10 mouse cellular contexts compared by ENCODE assay signal in genomic region chr14:121964990-121965389, GRCm38 (mm10). TPM values are rescaled to one million over a fixed set of nuclear protein-coding genes. Genes with fewer than 3 reads are reported as not detected.
DNase-seq lines count a peak whose midpoint lies in the region; ATAC-seq lines count a peak whose summit lies in the region.
"Had no signal": no experiment of that assay in that cellular context is flagged by ENCODE, and none has a peak within 500 bp of the region (broad histone marks: within the 10 kb centered on the region; RNA-seq: fewer than 3 reads in every experiment).

Gpr183 (minus strand) TSS chr14:121965195.

- no peaks in the 10 kb centered on the region for H3K27me3 ChIP-seq in hindbrain, embryonic 10.5 days (ENCODE audit: insufficient read depth, poor library complexity, severe bottlenecking)
- no peaks in the 10 kb centered on the region for H3K27me3 ChIP-seq in hindbrain, embryonic 12.5 days
- H3K27me3 ChIP-seq in liver, embryonic 11.5 days (replicated peaks; ENCODE audit: control insufficient read depth, insufficient read depth, low read length): no peaks in the 10 kb centered on the region
- H3K27me3 ChIP-seq: hindbrain, embryonic 13.5 days; liver, embryonic 15.5 days had no signal

- 0 out of 2 replicates have a peak within 1 kb of the TSS, but pooled peaks have one; percentile 9 for H3K27ac ChIP-seq in hindbrain, embryonic 10.5 days
- H3K27ac ChIP-seq in hindbrain, embryonic 12.5 days: no peak within 1 kb of the TSS
- 0 out of 2 replicates have a peak within 1 kb of the TSS, but pooled peaks have one; percentile 42 for H3K27ac ChIP-seq in brown adipose tissue, adult 24 weeks (replicated peaks; ENCODE audit: low read depth, low read length)
- H3K27ac ChIP-seq in liver, embryonic 11.5 days (ENCODE audit: low read depth, low read length): no peak within 1 kb of the TSS
- H3K27ac ChIP-seq: liver, embryonic 15.5 days had no signal

- DNase-seq in hindbrain, embryonic 10.5 days (ENCODE audit: low spot score): no peak
- DNase-seq in 416B (ENCODE audit: low read depth): peak; percentile 71
- DNase-seq in liver, embryonic 11.5 days (ENCODE audit: low spot score): no peak
- no peak for DNase-seq in adrenal gland, postnatal 36 days
- DNase-seq in embryo, embryonic 9.5 days (ENCODE audit: extremely low spot score): no peak
- DNase-seq in left cerebral cortex, adult 9 months (ENCODE audit: low spot score in 2 of 2): no peak

- H3K36me3 ChIP-seq in hindbrain, embryonic 10.5 days: no peaks in the 10 kb centered on the region
- no peaks in the 10 kb centered on the region for H3K36me3 ChIP-seq in hindbrain, embryonic 12.5 days
- H3K36me3 ChIP-seq in liver, embryonic 11.5 days (ENCODE audit: control insufficient read depth, insufficient read depth, low read length): no peaks in the 10 kb centered on the region
- H3K36me3 ChIP-seq: hindbrain, embryonic 13.5 days; liver, embryonic 15.5 days had no signal

- no peak for ATAC-seq in hindbrain, embryonic 12.5 days (ENCODE audit: low FRiP score)
- ATAC-seq in liver, embryonic 11.5 days (replicated peaks; ENCODE audit: low FRiP score): 0 out of 2 replicates have a peak, but pooled peaks have one; percentile 29

- H3K4me1 ChIP-seq in hindbrain, embryonic 10.5 days (replicated peaks): peaks cover 12% of the 10 kb centered on the region; the same call in 1 of the 2 replicates
- no peaks in the 10 kb centered on the region for H3K4me1 ChIP-seq in hindbrain, embryonic 12.5 days
- H3K4me1 ChIP-seq in brown adipose tissue, adult 24 weeks (ENCODE audit: control insufficient read depth, insufficient read depth, insufficient read length, low read length): peaks cover 10% of the 10 kb centered on the region; the same call in 1 of the 2 replicates
- H3K4me1 ChIP-seq in liver, embryonic 11.5 days (replicated peaks; ENCODE audit: control insufficient read depth, insufficient read depth, low read length): peaks cover 38% of the 10 kb centered on the region

- no peak within 1 kb of the TSS for H3K4me3 ChIP-seq in hindbrain, embryonic 10.5 days
- H3K4me3 ChIP-seq in hindbrain, embryonic 12.5 days: no peak within 1 kb of the TSS
- H3K4me3 ChIP-seq in brown adipose tissue, adult 24 weeks (ENCODE audit: insufficient read depth, low read depth, low read length): peak within 1 kb of the TSS; percentile 39
- H3K4me3 ChIP-seq in liver, embryonic 11.5 days (ENCODE audit: low read depth, low read length): peak within 1 kb of the TSS; percentile 24
- H3K4me3 ChIP-seq: hindbrain, embryonic 13.5 days; liver, embryonic 15.5 days had no signal

- H3K9ac ChIP-seq in hindbrain, embryonic 12.5 days: no peak within 1 kb of the TSS
- peak within 1 kb of the TSS; percentile 25; the same call in 1 of the 2 replicates for H3K9ac ChIP-seq in liver, embryonic 11.5 days (ENCODE audit: low read depth, low read length)
- H3K9ac ChIP-seq: hindbrain, embryonic 13.5 days; liver, embryonic 15.5 days had no signal

- no peaks in the 10 kb centered on the region for H3K9me3 ChIP-seq in hindbrain, embryonic 10.5 days
- no peaks in the 10 kb centered on the region for H3K9me3 ChIP-seq in hindbrain, embryonic 12.5 days (replicated peaks)
- no peaks in the 10 kb centered on the region for H3K9me3 ChIP-seq in liver, embryonic 11.5 days (ENCODE audit: control insufficient read depth, low read length)
- H3K9me3 ChIP-seq: hindbrain, embryonic 13.5 days; liver, embryonic 15.5 days had no signal

- H3K4me2 ChIP-seq in hindbrain, embryonic 12.5 days (replicated peaks): no peak within 1 kb of the TSS
- peak within 1 kb of the TSS; percentile 15; the same call in 1 of the 2 replicates for H3K4me2 ChIP-seq in liver, embryonic 11.5 days
- H3K4me2 ChIP-seq: hindbrain, embryonic 13.5 days had no signal

- WGBS in hindbrain, embryonic 10.5 days: 70% methylated on average over 6 of the region's 6 CpGs
- 67% methylated on average over 6 of the region's 6 CpGs for WGBS in hindbrain, embryonic 12.5 days
- WGBS in liver, embryonic 11.5 days: 29% methylated on average over 6 of the region's 6 CpGs

RNA-seq across cellular contexts. Expression of gene Gpr183, which starts in this region (rescaled TPM):
- 2.0 and 2.4 TPM in 2 replicates for polyA plus RNA-seq in hindbrain, embryonic 10.5 days (2016; fragmentation: Nextera tagmentation; extraction: Ambion mirVana)
- 2.0 and 2.1 TPM in 2 replicates for polyA plus RNA-seq in hindbrain, embryonic 12.5 days (2016; fragmentation: Nextera tagmentation; extraction: Ambion mirVana)
- 1.3 TPM in 2 replicates for polyA plus RNA-seq in brown adipose tissue, adult 24 weeks (2012; ENCODE audit: insufficient read depth, insufficient read length, missing spikeins)
- polyA plus RNA-seq in liver, embryonic 11.5 days (2014; fragmentation: Nextera tagmentation; extraction: Ambion mirVana): 3.2 and 3.9 TPM in 2 replicates
- total RNA-seq in adrenal gland, postnatal 36 days (2021): under 1 TPM; 0.36 to 0.46 TPM

Comparison
In these comparisons a context has a peak if more than half of its experiments do, and no peak if none do; other contexts are left out.
1. H3K27ac ChIP-seq: peak in hindbrain, embryonic 10.5 days (single experiment) and brown adipose tissue, adult 24 weeks (single experiment); none in hindbrain, embryonic 12.5 days (single experiment) and liver, embryonic 11.5 days (single experiment).
2. H3K4me3 ChIP-seq: peak in brown adipose tissue, adult 24 weeks (single experiment) and liver, embryonic 11.5 days (single experiment); none in hindbrain, embryonic 10.5 days (single experiment) and hindbrain, embryonic 12.5 days (single experiment).